Mouse (Mus musculus) heart, adult 8-10 months (tissue): ENCODE data around the gene Lypd4. TPM values are rescaled to one million over a fixed set of nuclear protein-coding genes. Genes with fewer than 3 reads are reported as not detected.

Experiments
- DNase-seq: peaks from one replicate; pipeline ENCODE4 v3.0.0; 2022; ENCODE audit warnings: low spot score
- total RNA-seq, 4 experiments: library from RNA; stranded (reverse); gene quantifications; 2 replicates each; pipeline ENCODE4 v1.2.4; 2022

Lypd4 gene
- total RNA-seq, 4 experiments from 2014 or later, result not detected

DNA sequence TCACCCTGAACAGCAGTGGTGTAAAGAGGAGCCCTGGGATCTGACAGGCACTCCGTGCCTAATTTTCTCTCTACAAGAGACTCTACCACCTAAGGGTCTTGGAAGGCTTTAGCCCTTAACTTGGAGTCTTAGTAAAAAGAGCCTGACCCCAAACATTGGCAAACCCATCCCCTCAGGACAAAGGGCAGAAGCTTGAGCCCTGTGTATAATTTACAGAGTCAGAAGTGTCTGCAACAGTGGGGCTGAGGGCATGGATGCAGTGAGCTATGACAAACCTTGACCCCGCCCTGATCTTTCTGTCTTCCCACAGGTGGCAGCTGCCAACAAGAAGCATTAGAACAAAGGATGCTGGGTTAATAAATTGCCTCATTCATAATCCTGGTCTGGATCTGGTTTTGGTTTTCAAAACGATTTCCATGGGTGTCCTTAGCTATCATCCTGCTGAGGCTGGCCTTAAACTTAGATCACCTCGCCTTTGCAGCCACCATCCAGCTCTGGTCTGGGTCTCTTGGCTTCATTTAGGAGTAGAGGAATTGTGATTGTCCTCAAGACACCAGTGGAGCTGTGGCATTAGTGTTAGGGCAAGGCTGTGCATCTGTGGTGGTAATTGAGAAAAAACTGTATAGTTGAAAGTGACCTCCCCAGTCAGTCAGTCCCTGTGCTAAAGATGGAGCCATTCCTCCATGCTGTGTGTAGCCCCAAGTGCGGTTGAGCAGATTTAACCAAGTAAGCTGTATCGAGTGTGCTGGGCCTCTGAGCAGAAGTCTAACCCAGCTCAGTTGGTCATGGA, 19.9 kb upstream of the Lypd4 start:
- DNase-seq, result no peak

- DNase-seq, result no peak
Observed at GRCm38 (mm10) chr7:24887096-24887495, 17.4 kb upstream of the Lypd4 start.

- no peak for DNase-seq
Observed at GRCm38 (mm10) chr7:24886308-24886633, 16.5 kb upstream of the Lypd4 start.

- DNase-seq, result no peak
Observed at GRCm38 (mm10) chr7:24885468-24886307, 15.9 kb upstream of the Lypd4 start.

DNA sequence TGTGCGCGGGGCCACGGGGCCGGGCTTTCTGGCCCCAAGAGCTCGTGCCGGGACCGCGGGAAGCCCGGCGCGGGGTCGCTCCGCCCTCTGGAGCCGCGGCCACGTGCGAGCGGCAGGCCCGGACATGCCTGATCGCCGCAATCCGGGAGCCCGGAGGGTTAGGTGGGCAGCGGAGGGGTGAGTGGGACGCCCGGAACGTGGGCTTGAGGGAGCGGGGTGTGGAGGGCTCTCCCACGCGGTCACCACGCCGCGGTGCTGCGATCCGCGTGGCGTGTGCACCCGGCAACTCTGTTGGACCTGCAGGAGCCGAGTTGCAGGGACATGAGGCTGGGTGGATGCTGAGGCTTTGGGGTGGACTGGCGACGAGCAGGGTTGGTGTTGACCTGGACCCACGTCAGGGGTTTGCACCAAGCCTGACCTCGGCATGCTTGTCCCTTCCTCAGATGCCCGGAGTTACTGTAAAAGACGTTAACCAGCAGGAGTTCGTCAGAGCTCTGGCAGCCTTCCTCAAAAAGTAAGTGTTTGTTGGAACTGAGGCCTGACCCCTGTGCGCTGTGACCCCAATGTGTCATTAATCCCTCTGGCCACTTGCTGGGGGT, 15.1 kb upstream of the Lypd4 start:
- DNase-seq, result no peak

GRCm38 (mm10) chr7:24883896-24884692, 14.4 kb upstream of the Lypd4 start, which contains the start of gene Rps19:
Gene Rps19 (plus strand): TSS chr7:24884371.
- peak; percentile 99 for DNase-seq

GRCm38 (mm10) chr7:24882416-24883199, 12.9 kb upstream of the Lypd4 start:
- DNase-seq, result no peak

GRCm38 (mm10) chr7:24879620-24880019, 9.9 kb upstream of the Lypd4 start:
- DNase-seq, result no peak

DNA sequence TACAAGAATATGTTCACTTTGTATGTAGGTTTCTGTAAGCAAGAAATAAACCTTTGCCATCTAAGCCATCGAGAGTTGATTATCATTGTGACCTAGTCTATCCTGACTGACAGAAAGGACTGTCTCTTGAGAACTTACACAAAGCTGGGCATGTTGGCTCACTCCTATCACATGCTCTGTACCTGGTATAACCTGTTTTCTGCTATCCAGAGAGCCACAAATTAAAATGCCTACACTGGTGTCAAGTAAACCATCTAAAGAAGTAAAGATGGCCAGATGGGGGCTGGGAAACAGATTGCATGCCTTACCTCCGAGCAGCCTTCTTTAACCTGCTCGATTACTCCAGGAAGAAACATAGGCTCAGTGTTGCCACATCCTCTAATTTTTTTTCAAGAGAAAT, 7.8 kb upstream of the Lypd4 start:
- no peak for DNase-seq

- no peak for DNase-seq
Observed at GRCm38 (mm10) chr7:24869080-24869479, 661 bp downstream of the Lypd4 start.

DNA sequence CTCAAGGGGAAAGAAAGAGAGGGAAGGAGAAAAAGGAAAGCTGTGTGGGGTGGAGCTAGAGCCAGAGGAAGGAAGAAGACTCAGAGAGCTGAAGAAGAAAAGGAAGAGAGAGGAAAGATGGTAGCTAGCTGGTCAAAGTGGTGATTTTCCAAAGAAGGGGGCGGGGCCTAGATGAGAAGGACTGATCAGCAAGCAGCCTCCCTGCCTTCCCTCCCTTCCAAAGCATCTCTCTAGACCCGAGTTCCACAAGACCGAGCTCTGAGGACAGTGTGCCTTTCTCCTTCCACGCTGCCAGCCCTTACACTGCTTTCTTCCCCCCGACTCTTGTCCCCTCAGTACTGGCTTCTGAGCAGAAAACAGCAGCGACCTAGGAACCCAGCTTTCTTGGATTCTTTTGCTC, 5.6 kb downstream of the Lypd4 start:
- no peak for DNase-seq

DNA sequence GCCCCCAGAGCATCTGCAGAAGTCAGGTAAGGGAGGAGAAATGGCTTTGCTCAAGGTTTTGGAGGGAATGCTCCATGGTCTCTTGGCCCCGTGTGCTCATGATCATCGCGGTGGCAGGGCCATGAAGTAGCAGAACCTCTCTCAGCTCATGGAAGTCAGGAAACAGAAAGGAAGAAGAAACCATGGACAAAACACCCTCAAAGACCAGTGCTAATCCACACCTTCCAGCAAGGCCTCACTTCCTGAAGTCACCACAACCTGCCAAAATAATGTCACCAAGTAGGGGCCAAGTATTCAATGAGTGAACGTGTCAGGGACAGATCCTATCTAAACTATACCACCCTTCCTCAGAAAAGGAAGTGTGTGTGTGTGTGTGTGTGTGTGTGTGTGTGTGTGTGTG, 6.9 kb downstream of the Lypd4 start:
- no peak for DNase-seq

DNA sequence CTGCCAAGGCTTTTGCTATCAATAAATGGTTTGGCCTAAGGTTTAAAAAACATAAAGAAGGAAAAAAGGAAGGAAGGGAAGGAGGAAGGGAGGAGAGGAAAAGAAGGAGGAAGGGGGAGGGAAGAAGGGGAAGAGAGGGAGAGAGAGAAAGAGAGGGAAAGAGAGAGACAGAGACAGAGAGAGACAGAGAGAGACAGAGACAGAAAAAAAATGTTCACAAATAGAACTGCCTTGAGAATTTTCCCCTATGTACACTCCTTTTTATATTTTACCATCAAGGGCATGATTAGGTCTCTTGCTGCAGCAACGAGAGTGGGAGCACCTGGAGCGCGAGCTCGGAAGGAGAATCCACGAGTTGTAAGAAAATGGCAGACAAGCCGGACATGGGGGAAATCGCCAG, 7.8 kb downstream of the Lypd4 start, which contains the start of gene Gm9844:
Gene Gm9844 (plus strand): TSS at position 301 of the 400 bp plus-strand sequence.
- DNase-seq, result no peak

DNA sequence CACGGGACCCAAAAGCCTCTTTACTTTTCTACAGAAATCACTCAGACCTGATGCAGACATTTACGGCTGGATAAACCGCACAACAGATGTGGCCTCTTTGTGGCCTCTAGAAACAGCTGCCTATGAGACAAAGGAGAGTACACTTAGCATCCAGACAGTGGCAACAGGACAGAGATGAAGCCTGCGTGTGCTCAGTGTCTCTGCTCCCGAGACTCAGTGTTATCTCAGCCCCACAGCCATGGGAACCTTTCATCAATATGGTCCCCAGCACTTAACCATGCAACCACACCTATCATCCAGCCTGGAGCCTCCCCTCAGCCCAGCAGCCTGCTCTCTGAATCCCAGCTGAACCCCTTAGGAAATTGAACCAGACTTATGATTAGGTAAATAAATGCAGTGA, 10.5 kb downstream of the Lypd4 start:
- DNase-seq, result no peak

- no peak for DNase-seq
Observed at GRCm38 (mm10) chr7:24856460-24857120, 13.2 kb downstream of the Lypd4 start.

- no peak for DNase-seq
Observed at GRCm38 (mm10) chr7:24853695-24854094, 16.0 kb downstream of the Lypd4 start.

GRCm38 (mm10) chr7:24853233-24853563, 16.5 kb downstream of the Lypd4 start:
- DNase-seq, result no peak

DNA sequence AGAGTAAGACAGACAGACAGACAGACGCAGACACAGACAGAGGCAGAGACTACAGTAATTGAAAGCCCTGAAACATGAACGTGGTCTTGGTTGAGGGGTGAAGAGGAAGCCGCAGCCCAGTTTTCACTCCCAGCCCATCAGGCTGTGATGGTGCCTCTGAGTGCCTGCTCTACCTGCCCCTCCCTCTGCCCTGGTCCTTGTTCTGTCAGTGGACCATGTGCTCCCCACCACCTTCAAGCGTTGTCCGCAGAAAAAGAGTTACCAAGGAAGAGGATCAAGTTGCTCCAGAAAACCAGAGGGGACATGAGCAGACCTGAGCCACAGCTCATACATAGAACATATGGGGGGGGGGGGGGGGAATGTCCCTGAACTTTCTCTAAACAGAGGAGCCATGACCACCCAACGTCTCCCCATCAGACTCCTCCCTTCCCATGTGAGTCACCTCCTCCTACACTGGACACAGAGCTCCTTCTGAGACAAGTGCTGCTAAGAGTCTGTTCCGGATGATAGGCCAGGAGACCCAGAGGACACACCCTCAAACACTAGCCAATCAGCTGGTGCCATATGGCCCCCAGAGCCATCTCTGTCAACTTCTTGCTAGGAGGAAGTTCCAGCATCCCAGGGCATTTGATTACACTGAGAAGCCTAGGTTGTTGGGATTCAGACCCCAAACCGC, 17.0 kb downstream of the Lypd4 start:
- DNase-seq, result no peak

GRCm38 (mm10) chr7:24851596-24852325, 18.0 kb downstream of the Lypd4 start:
- DNase-seq, result no peak
